Mouse (Mus musculus) ES-E14 (cell line): ENCODE measurements at regions not wholly inside any gene's neighbourhood (a gene's known extent, or its start where the extent isn't known, plus 50 kb on each side); places are given as distances from the start of the nearest gene placed in this dataset.

Experiments
- DNase-seq: peaks from one replicate; pipeline ENCODE4 v3.0.0-alpha.2; 2013; ENCODE audit warnings: low read depth, low spot score
- H3K27ac ChIP-seq: 2 replicates; pipeline ENCODE4 v1.5.1; 2012; ENCODE audit warnings: low read depth, mild to moderate bottlenecking, low read length, moderate library complexity, mixed read lengths; ENCODE audit not compliant: poor library complexity, insufficient read depth, severe bottlenecking
- H3K36me3 ChIP-seq: 2 replicates; pipeline ENCODE4 v1.6.1; 2012; ENCODE audit warnings: mild to moderate bottlenecking, low read length, moderate library complexity, mixed read lengths; ENCODE audit not compliant: control insufficient read depth, poor library complexity, insufficient read depth, severe bottlenecking
- H3K4me1 ChIP-seq, 2 experiments: fragments of 150-350 bp in 1 of 2; sonication (generic) in 1 of 2; 2 replicates each; pipeline ENCODE4 v1.6.1; 2012; ENCODE audit warnings: low read length in 2 of 2, mild to moderate bottlenecking in 1 of 2, mixed read lengths in 1 of 2; ENCODE audit not compliant: control insufficient read depth in 2 of 2, insufficient read depth in 2 of 2, poor library complexity in 1 of 2
- H3K4me3 ChIP-seq, 2 experiments: fragments of 150-350 bp in 1 of 2; sonication (generic) in 1 of 2; 2 replicates each; pipeline ENCODE4 v1.5.1; 2012; ENCODE audit warnings: low read length in 2 of 2, low read depth in 1 of 2, mild to moderate bottlenecking in 1 of 2, mixed read lengths in 1 of 2; ENCODE audit not compliant: insufficient read depth in 1 of 2, poor library complexity in 1 of 2, severe bottlenecking in 1 of 2
- H3K9ac ChIP-seq: 2 replicates; pipeline ENCODE4 v1.6.1; 2012; ENCODE audit warnings: low read depth, mild to moderate bottlenecking, low read length, mixed read lengths; ENCODE audit not compliant: poor library complexity, insufficient read depth, severe bottlenecking
- H3K9me3 ChIP-seq: fragments of 150-350 bp; sonication (generic); 2 replicates; pipeline ENCODE4 v1.6.1; 2012; ENCODE audit warnings: low read depth, mild to moderate bottlenecking, low read length; ENCODE audit not compliant: control insufficient read depth, insufficient read depth
- CHD2 ChIP-seq: IDR thresholded peaks from 2 replicates; pipeline ENCODE4 v1.6.1; 2014; ENCODE audit warnings: mild to moderate bottlenecking, low read depth, low read length, inconsistent platforms
- HCFC1 ChIP-seq: IDR thresholded peaks from 2 replicates; pipeline ENCODE4 v1.6.1; 2012; ENCODE audit warnings: low read length, inconsistent platforms, borderline replicate concordance; ENCODE audit not compliant: insufficient read depth
- MAFK ChIP-seq: IDR thresholded peaks from 2 replicates; pipeline ENCODE4 v1.6.1; 2014; ENCODE audit warnings: mild to moderate bottlenecking, low read depth, low read length, inconsistent platforms; ENCODE audit not compliant: insufficient read depth
- ZC3H11A ChIP-seq: IDR thresholded peaks from 2 replicates; pipeline ENCODE4 v1.6.1; 2012; ENCODE audit warnings: low read depth, mild to moderate bottlenecking, inconsistent platforms, low read length, borderline replicate concordance
- ZNF384 ChIP-seq: IDR thresholded peaks from 2 replicates; pipeline ENCODE4 v1.6.1; 2012; ENCODE audit warnings: low read depth, low read length, inconsistent platforms
- in situ Hi-C, 2 experiments: fragments of 600-800 bp; cut with MboI; formaldehyde crosslinking; loops; one replicate each; pipeline ENCODE4 v1.15.1; 2025; ENCODE audit warnings: low sequenced_read_pairs in 2 of 2, inconsistent platforms in 1 of 2; ENCODE audit not compliant: unreplicated experiment in 2 of 2

DNA sequence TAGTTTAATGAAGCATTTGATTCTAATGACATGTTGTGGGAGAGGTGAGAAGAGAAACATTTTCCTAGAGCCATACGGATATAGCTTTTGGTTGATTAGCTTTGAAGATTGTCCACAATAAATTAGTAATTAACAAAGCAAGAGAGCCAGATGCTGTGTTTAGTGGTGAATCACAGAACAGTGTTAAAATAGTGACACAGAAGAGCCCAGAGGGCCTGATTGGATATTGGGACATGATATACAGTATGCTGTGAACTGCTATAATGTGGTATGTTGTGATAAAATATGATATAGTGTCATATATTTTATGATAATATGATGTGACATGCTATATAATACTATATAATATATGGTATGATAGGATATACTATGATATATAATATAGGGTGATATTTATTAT is 243.7 kb upstream of the Ngly1 start:
- TF ChIP-seq CHD2 (no peak), ZNF384 (no peak), ZC3H11A (no peak), MAFK (no peak), HCFC1 (no peak)
- Histone ChIP-seq H3K36me3 (no peaks in the 10 kb centered on the region), H3K9me3 (no peaks in the 10 kb centered on the region), H3K27ac (no peak overlapping the region), H3K4me3 (no peak overlapping the region), H3K4me1 (no peaks in the 10 kb centered on the region), H3K9ac (no peak overlapping the region)
- in situ Hi-C loops: no loop called here
- DNase-seq: no peak

- no peaks in the 10 kb centered on the region for H3K36me3 ChIP-seq
- H3K9ac ChIP-seq: no peak overlapping the region
- TF ChIP-seq ZNF384 (no peak), HCFC1 (no peak), CHD2 (no peak), ZC3H11A (no peak), MAFK (no peak)
- in situ Hi-C loops: no loop called here
- H3K9me3 ChIP-seq: no peaks in the 10 kb centered on the region
- no peak overlapping the region for H3K27ac ChIP-seq
- no peaks in the 10 kb centered on the region for H3K4me1 ChIP-seq
- no peak overlapping the region for H3K4me3 ChIP-seq
- DNase-seq: no peak
These were observed 242.1 kb upstream of the Ngly1 start for GRCm38 (mm10) chr14:16006968-16007367.

DNA sequence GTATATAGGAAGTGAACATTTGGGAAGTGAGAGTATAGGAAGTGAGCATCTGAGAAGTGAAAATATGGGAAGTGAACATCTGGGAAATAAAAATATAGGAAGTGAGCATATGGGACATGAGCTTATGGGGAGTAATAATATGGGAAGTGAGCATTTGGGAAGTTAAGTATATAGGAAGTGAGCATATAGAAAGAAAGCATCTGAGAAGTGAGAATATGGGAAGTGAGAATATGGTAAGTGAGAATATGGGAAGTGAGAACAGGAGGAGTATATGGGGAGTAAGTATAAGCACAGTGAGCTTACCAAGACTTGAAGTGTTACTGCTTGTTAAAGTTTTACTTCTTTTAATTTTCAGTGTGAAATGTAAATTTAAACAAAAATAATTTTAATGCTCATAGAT is 239.3 kb upstream of the Ngly1 start:
- H3K4me3 ChIP-seq: no peak overlapping the region
- H3K9ac ChIP-seq: no peak overlapping the region
- in situ Hi-C loops: no loop called here
- H3K36me3 ChIP-seq: no peaks in the 10 kb centered on the region
- H3K27ac ChIP-seq: no peak overlapping the region
- H3K4me1 ChIP-seq: no peaks in the 10 kb centered on the region
- TF ChIP-seq ZNF384: no peak
- no peak for TF ChIP-seq CHD2
- no peak for TF ChIP-seq ZC3H11A
- TF ChIP-seq MAFK: no peak
- TF ChIP-seq HCFC1: no peak
- no peak for DNase-seq
- H3K9me3 ChIP-seq: no peaks in the 10 kb centered on the region

DNA sequence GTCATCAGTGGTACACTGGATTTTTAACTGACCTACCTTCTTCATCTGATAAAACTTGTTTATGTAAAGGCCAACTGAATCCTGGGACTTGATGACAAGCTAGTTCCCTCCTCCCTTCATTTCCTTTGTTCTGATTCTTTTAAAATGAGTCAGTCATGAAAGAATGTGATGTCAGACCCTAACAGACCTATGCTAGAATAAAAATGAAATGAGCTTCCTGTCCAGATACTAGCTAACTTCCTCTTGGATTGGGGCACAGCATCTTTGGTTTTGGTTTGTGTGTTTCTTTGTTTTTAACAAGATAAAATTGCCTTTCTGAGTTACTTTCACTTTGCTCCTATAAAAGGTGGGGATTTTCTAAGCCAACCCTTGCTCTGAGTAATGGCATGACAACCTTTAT is 225.2 kb upstream of the Ngly1 start:
- H3K4me3 ChIP-seq: no peak overlapping the region
- no peak overlapping the region for H3K27ac ChIP-seq
- no peak for DNase-seq
- no peaks in the 10 kb centered on the region for H3K36me3 ChIP-seq
- no peaks in the 10 kb centered on the region for H3K9me3 ChIP-seq
- in situ Hi-C loops: no loop called here
- H3K9ac ChIP-seq: no peak overlapping the region
- no peaks in the 10 kb centered on the region for H3K4me1 ChIP-seq
- no peak for TF ChIP-seq MAFK

- Histone ChIP-seq H3K4me1 (no peaks in the 10 kb centered on the region; a peak in 1 of 4 replicates), H3K36me3 (no peaks in the 10 kb centered on the region), H3K9ac (no peak overlapping the region), H3K9me3 (no peaks in the 10 kb centered on the region), H3K4me3 (no peak overlapping the region), H3K27ac (peak overlapping the region; percentile 62; the same call in 1 of the 2 replicates)
- TF ChIP-seq ZNF384: no peak
- no peak for TF ChIP-seq CHD2
- no peak for TF ChIP-seq MAFK
- no peak for TF ChIP-seq HCFC1
- no peak for TF ChIP-seq ZC3H11A
- in situ Hi-C loops: no loop called here
- DNase-seq: peak; percentile 28
These were observed 211.3 kb upstream of the Ngly1 start for GRCm38 (mm10) chr14:16037771-16038170.
